Mouse (Mus musculus): ENCODE results near the gene Kprp.
"Not testable (repeated sequence)": the region's sequence is repeated elsewhere in the genome, so short reads cannot be mapped to it uniquely, and the experiment has no call there.

Gene Kprp

GRCm38 (mm10) chr3:92827108-92827507 is at the start of gene Kprp:
Gene Kprp (minus strand): TSS chr3:92827247.
- DNase-seq (ENCODE audit: low read depth, low spot score) = no peak

- DNase-seq (ENCODE audit: low read depth, low spot score) = no peak
Measured at GRCm38 (mm10) chr3:92874180-92874579, 47.1 kb upstream of the Kprp start.

- no peak for DNase-seq (ENCODE audit: low read depth, low spot score)
Measured at GRCm38 (mm10) chr3:92870116-92870515, 43.1 kb upstream of the Kprp start, which contains the start of gene 2310050C09Rik. Gene 2310050C09Rik (minus strand): TSS chr3:92870216.

GRCm38 (mm10) chr3:92851186-92851585 is 24.1 kb upstream of the Kprp start, which contains the start of gene Lce1l:
Gene Lce1l (minus strand): TSS chr3:92851286.
- DNase-seq (ENCODE audit: low read depth, low spot score) = no peak

- no peak for DNase-seq (ENCODE audit: low read depth, low spot score)
Measured at GRCm38 (mm10) chr3:92825808-92826207, 1.2 kb downstream of the Kprp start.

- not testable (repeated sequence) for DNase-seq (ENCODE audit: low read depth, low spot score)
Measured at GRCm38 (mm10) chr3:92816036-92816435, 11.0 kb downstream of the Kprp start.

GRCm38 (mm10) chr3:92815581-92815980 is 11.5 kb downstream of the Kprp start:
- no peak for DNase-seq (ENCODE audit: low read depth, low spot score)

- no peak for DNase-seq (ENCODE audit: low read depth, low spot score)
Measured at GRCm38 (mm10) chr3:92807791-92808190, 19.3 kb downstream of the Kprp start, which contains the start of gene Lce1k. Gene Lce1k (minus strand): TSS chr3:92807891.

GRCm38 (mm10) chr3:92790414-92790813 is 36.6 kb downstream of the Kprp start, which contains the start of gene Lce1j:
Gene Lce1j (minus strand): TSS chr3:92790514.
- no peak for DNase-seq (ENCODE audit: low read depth, low spot score)

- no peak for DNase-seq (ENCODE audit: low read depth, low spot score)
Measured at GRCm38 (mm10) chr3:92778799-92779198, 48.2 kb downstream of the Kprp start, which contains the start of gene Lce1i. Gene Lce1i (minus strand): TSS chr3:92778899.

All from c-Kit-negative CD71-positive TER-119-positive erythroid progenitor cells, embryonic 14.5 days (primary cell).